21 mouse cellular contexts compared by ENCODE assay signal in genomic region chr7:30820131-30820530, GRCm38 (mm10). TPM values are rescaled to one million over a fixed set of nuclear protein-coding genes. Genes with fewer than 3 reads are reported as not detected.
DNase-seq lines count a peak whose midpoint lies in the region; ATAC-seq and TF ChIP-seq lines count a peak whose summit lies in the region.
"Had no signal": no experiment of that assay in that cellular context is flagged by ENCODE, and none has a peak within 500 bp of the region (broad histone marks: within the 10 kb centered on the region; RNA-seq: fewer than 3 reads in every experiment).

No protein-coding gene starts in this region.

- ATAC-seq in lung, embryonic 16.5 days (ENCODE audit: low read depth): peak; percentile 34; the same call in 1 of the 2 replicates
- 0 out of 2 replicates have a peak, but pooled peaks have one; percentile 12 for ATAC-seq in common myeloid progenitor, adult 5-6 weeks (replicated peaks; ENCODE audit: low read depth, poor library complexity, severe bottlenecking)
- ATAC-seq in liver, embryonic 16.5 days (ENCODE audit: low read depth): peak; percentile 65; the same call in 1 of the 2 replicates
- ATAC-seq in stomach, embryonic 14.5 days (ENCODE audit: insufficient number of reproducible peaks, insufficient read depth, low FRiP score, low read depth): no peak; the same call in 1 of the 2 replicates
- ATAC-seq in forebrain, embryonic 13.5 days: no peak

- no peak overlapping the region for H3K4me3 ChIP-seq in lung, embryonic 16.5 days (ENCODE audit: low read length)
- peak overlapping the region; percentile 13; the same call in 1 of the 2 replicates for H3K4me3 ChIP-seq in liver, embryonic 16.5 days (ENCODE audit: low read depth, low read length)
- H3K4me3 ChIP-seq in stomach, embryonic 14.5 days (ENCODE audit: low read depth, low read length): no peak overlapping the region
- H3K4me3 ChIP-seq in heart, adult 2 months: no peak overlapping the region
- no peak overlapping the region for H3K4me3 ChIP-seq in forebrain, embryonic 13.5 days
- H3K4me3 ChIP-seq: heart, embryonic 10.5 days; limb, embryonic 12.5 days had no signal

- 40% methylated on average over 6 of the region's 6 CpGs for WGBS in lung, embryonic 16.5 days
- 33% methylated on average over 6 of the region's 6 CpGs for WGBS in liver, embryonic 16.5 days (ENCODE audit: insufficient replicate concordance)
- 53% methylated on average over 6 of the region's 6 CpGs for WGBS in stomach, embryonic 14.5 days
- 52% methylated on average over 6 of the region's 6 CpGs for WGBS in heart, adult 2 months
- 73% methylated on average over 6 of the region's 6 CpGs for WGBS in forebrain, embryonic 13.5 days

- no peak overlapping the region for H3K9ac ChIP-seq in lung, embryonic 16.5 days (ENCODE audit: low read length)
- H3K9ac ChIP-seq in liver, embryonic 16.5 days (ENCODE audit: low read depth, low read length): peak overlapping the region; percentile 26; the same call in 1 of the 2 replicates
- H3K9ac ChIP-seq in stomach, embryonic 14.5 days (replicated peaks; ENCODE audit: low read depth, low read length): no peak overlapping the region
- H3K9ac ChIP-seq in heart, adult 2 months (ENCODE audit: low read depth, low read length): no peak overlapping the region
- no peak overlapping the region for H3K9ac ChIP-seq in forebrain, embryonic 13.5 days
- H3K9ac ChIP-seq: hindbrain, embryonic 14.5 days; limb, embryonic 12.5 days had no signal

- H3K4me2 ChIP-seq in lung, embryonic 16.5 days (ENCODE audit: low read depth, low read length): no peak overlapping the region
- H3K4me2 ChIP-seq in liver, embryonic 16.5 days (ENCODE audit: low read depth, low read length): 0 out of 2 replicates have a peak overlapping the region, but pooled peaks have one; percentile 5
- no peak overlapping the region for H3K4me2 ChIP-seq in stomach, embryonic 14.5 days (replicated peaks; ENCODE audit: low read depth, low read length)
- no peak overlapping the region for H3K4me2 ChIP-seq in forebrain, embryonic 13.5 days
- H3K4me2 ChIP-seq: hindbrain, embryonic 14.5 days; limb, embryonic 12.5 days had no signal

- H3K4me1 ChIP-seq in lung, embryonic 16.5 days (replicated peaks; ENCODE audit: control insufficient read depth, insufficient read depth, low read length): 0 out of 2 replicates have a peak, but pooled peaks cover 2% of the 10 kb centered on the region
- H3K4me1 ChIP-seq in liver, embryonic 16.5 days (ENCODE audit: control insufficient read depth, low read depth, low read length): peaks cover 7% of the 10 kb centered on the region
- peaks cover 9% of the 10 kb centered on the region; the same call in 1 of the 2 replicates for H3K4me1 ChIP-seq in stomach, embryonic 14.5 days (ENCODE audit: control insufficient read depth, insufficient read depth, low read length)
- no peaks in the 10 kb centered on the region for H3K4me1 ChIP-seq in heart, adult 2 months (ENCODE audit: control insufficient read depth, insufficient read depth, low read length)
- H3K4me1 ChIP-seq in forebrain, embryonic 13.5 days: no peaks in the 10 kb centered on the region
- H3K4me1 ChIP-seq: limb, embryonic 12.5 days had no signal

- DNase-seq in lung, postnatal 25 days (ENCODE audit: low spot score): no peak
- DNase-seq in heart, adult 2 months: no peak
- no peak for DNase-seq in yolk sac, embryonic 10.5 days (ENCODE audit: low spot score)
- DNase-seq: cerebellum, adult 9-11 months; gastrocnemius, postnatal 25 days; heart, postnatal 10 days; kidney, adult 2 months; midbrain, embryonic 14.5 days; spleen, adult 18-20 months had no signal

- TF ChIP-seq CTCF in heart, adult 2 months (IDR thresholded peaks at IDR 0.05): no peak

- H3K36me3 ChIP-seq in lung, embryonic 16.5 days (ENCODE audit: control insufficient read depth, insufficient read depth, low read length): no peaks in the 10 kb centered on the region
- no peaks in the 10 kb centered on the region for H3K36me3 ChIP-seq in liver, embryonic 16.5 days (ENCODE audit: control insufficient read depth, insufficient read depth)
- no peaks in the 10 kb centered on the region for H3K36me3 ChIP-seq in stomach, embryonic 14.5 days (ENCODE audit: control insufficient read depth, insufficient read depth, low read length)
- no peaks in the 10 kb centered on the region for H3K36me3 ChIP-seq in heart, adult 2 months (ENCODE audit: control insufficient read depth, insufficient read depth, low read length)
- no peaks in the 10 kb centered on the region for H3K36me3 ChIP-seq in forebrain, embryonic 13.5 days (ENCODE audit: poor library complexity, severe bottlenecking)
- H3K36me3 ChIP-seq: heart, embryonic 10.5 days; limb, embryonic 12.5 days had no signal

- intact Hi-C loops in heart, adult 2 months (cut with DNase I): no loop called here

- no peaks in the 10 kb centered on the region for H3K27me3 ChIP-seq in lung, embryonic 16.5 days (ENCODE audit: control insufficient read depth, insufficient read depth, low read depth, low read length)
- no peaks in the 10 kb centered on the region for H3K27me3 ChIP-seq in liver, embryonic 16.5 days (ENCODE audit: control insufficient read depth, insufficient read depth, low read depth, low read length)
- no peaks in the 10 kb centered on the region for H3K27me3 ChIP-seq in stomach, embryonic 14.5 days (ENCODE audit: control insufficient read depth, insufficient read depth, low read length)
- H3K27me3 ChIP-seq in heart, adult 2 months (ENCODE audit: control insufficient read depth, insufficient read depth, low read length): no peaks in the 10 kb centered on the region; the same call in 1 of the 2 replicates
- no peaks in the 10 kb centered on the region for H3K27me3 ChIP-seq in forebrain, embryonic 13.5 days
- H3K27me3 ChIP-seq: limb, embryonic 12.5 days had no signal

- no peak overlapping the region for H3K27ac ChIP-seq in lung, embryonic 16.5 days (ENCODE audit: low read length)
- H3K27ac ChIP-seq in liver, embryonic 16.5 days (ENCODE audit: low read length): no peak overlapping the region; the same call in 1 of the 2 replicates
- H3K27ac ChIP-seq in stomach, embryonic 14.5 days (ENCODE audit: low read length): peak overlapping the region; percentile 55; the same call in 1 of the 2 replicates
- no peak overlapping the region for H3K27ac ChIP-seq in heart, adult 2 months
- H3K27ac ChIP-seq in forebrain, embryonic 13.5 days: no peak overlapping the region
- H3K27ac ChIP-seq: heart, embryonic 10.5 days; hindbrain, embryonic 14.5 days; limb, embryonic 12.5 days; macrophage had no signal

- no peak for TF ChIP-seq EP300 in heart, adult 2 months (IDR thresholded peaks at IDR 0.05; ENCODE audit: insufficient read depth, low read depth, low read length)

- H3K9me3 ChIP-seq in lung, embryonic 16.5 days (ENCODE audit: control insufficient read depth, low read length): no peaks in the 10 kb centered on the region
- no peaks in the 10 kb centered on the region for H3K9me3 ChIP-seq in liver, embryonic 16.5 days (replicated peaks; ENCODE audit: control insufficient read depth, low read length)
- no peaks in the 10 kb centered on the region for H3K9me3 ChIP-seq in stomach, embryonic 14.5 days (ENCODE audit: control insufficient read depth, low read depth, low read length)
- no peaks in the 10 kb centered on the region for H3K9me3 ChIP-seq in forebrain, embryonic 13.5 days (replicated peaks)
- H3K9me3 ChIP-seq: heart, embryonic 10.5 days; limb, embryonic 12.5 days had no signal

- no peak for TF ChIP-seq POLR2A in heart, adult 2 months (IDR thresholded peaks at IDR 0.05; ENCODE audit: insufficient read depth, low read depth, low read length)

- no peaks in the 10 kb centered on the region for H3K79me2 ChIP-seq in heart, adult 2 months (replicated peaks; ENCODE audit: control insufficient read depth, insufficient read depth, low read length)

RNA-seq across cellular contexts. Expression of gene Ffar2, which starts 3.4 kb away (rescaled TPM):
- 0.35 and 0.67 TPM in 2 replicates for polyA plus RNA-seq in lung, embryonic 16.5 days (2015; fragmentation: Nextera tagmentation; extraction: Ambion mirVana)
- total RNA-seq in common myeloid progenitor, adult 5-6 weeks (2017): 20.3 and 28.0 TPM in 2 replicates
- polyA plus RNA-seq in liver, embryonic 16.5 days (2015; fragmentation: Nextera tagmentation; extraction: Ambion mirVana): 0.90 and 1.1 TPM in 2 replicates
- 0.55 and 3.4 TPM in 2 replicates for polyA plus RNA-seq in stomach, embryonic 14.5 days (2014; fragmentation: Nextera tagmentation; extraction: Ambion mirVana)
- total RNA-seq in heart, adult 2 months (2021): not detected
- polyA plus RNA-seq in heart, adult 2 months (2012; rRNA removed): 0.18 and 0.61 TPM in 2 replicates
- 0.09 TPM in 1 of 2 replicates, not detected in the other for polyA plus RNA-seq in forebrain, embryonic 13.5 days (2015; fragmentation: Nextera tagmentation; extraction: Ambion mirVana)
- polyA plus RNA-seq: hindbrain, embryonic 14.5 days; limb, embryonic 12.5 days; midbrain, embryonic 14.5 days had no signal

RNA-seq across cellular contexts. Expression of gene Krtdap, which starts 32.4 kb away (rescaled TPM):
- polyA plus RNA-seq in lung, embryonic 16.5 days (2015; fragmentation: Nextera tagmentation; extraction: Ambion mirVana): 3.7 and 18.1 TPM in 2 replicates
- total RNA-seq in common myeloid progenitor, adult 5-6 weeks (2017): not detected in 2 replicates
- 0.22 TPM in 1 of 2 replicates, not detected in the other for polyA plus RNA-seq in liver, embryonic 16.5 days (2015; fragmentation: Nextera tagmentation; extraction: Ambion mirVana)
- polyA plus RNA-seq in stomach, embryonic 14.5 days (2014; fragmentation: Nextera tagmentation; extraction: Ambion mirVana): 9.2 and 20.2 TPM in 2 replicates
- not detected for total RNA-seq in heart, adult 2 months (2021)
- not detected in 2 replicates for polyA plus RNA-seq in heart, adult 2 months (2012; rRNA removed)
- not detected in 2 replicates for polyA plus RNA-seq in forebrain, embryonic 13.5 days (2015; fragmentation: Nextera tagmentation; extraction: Ambion mirVana)
- total RNA-seq: heart, postnatal 10 days; layer of hippocampus, adult 8-10 months had no signal
- polyA plus RNA-seq: frontal cortex, adult 2 months; heart, embryonic 10.5 days; hindbrain, embryonic 14.5 days; kidney, adult 2 months; limb, embryonic 12.5 days; macrophage; midbrain, embryonic 14.5 days had no signal

RNA-seq across cellular contexts. Expression of gene Ffar3, which starts 35.8 kb away (rescaled TPM):
- not detected in 2 replicates for polyA plus RNA-seq in lung, embryonic 16.5 days (2015; fragmentation: Nextera tagmentation; extraction: Ambion mirVana)
- not detected in 2 replicates for total RNA-seq in common myeloid progenitor, adult 5-6 weeks (2017)
- polyA plus RNA-seq in liver, embryonic 16.5 days (2015; fragmentation: Nextera tagmentation; extraction: Ambion mirVana): not detected in 2 replicates
- 0.41 TPM in 1 of 2 replicates, not detected in the other for polyA plus RNA-seq in stomach, embryonic 14.5 days (2014; fragmentation: Nextera tagmentation; extraction: Ambion mirVana)
- not detected for total RNA-seq in heart, adult 2 months (2021)
- polyA plus RNA-seq in heart, adult 2 months (2012; rRNA removed): not detected in 2 replicates
- not detected in 2 replicates for polyA plus RNA-seq in forebrain, embryonic 13.5 days (2015; fragmentation: Nextera tagmentation; extraction: Ambion mirVana)
- total RNA-seq: gastrocnemius, postnatal 25 days; heart, postnatal 10 days; layer of hippocampus, adult 8-10 months had no signal
- polyA plus RNA-seq: embryonic facial prominence, embryonic 14.5 days; frontal cortex, adult 2 months; hindbrain, embryonic 14.5 days; limb, embryonic 12.5 days; macrophage; midbrain, embryonic 14.5 days had no signal

RNA-seq across cellular contexts. Expression of gene Ffar1, which starts 41.2 kb away (rescaled TPM):
- not detected in 2 replicates for polyA plus RNA-seq in lung, embryonic 16.5 days (2015; fragmentation: Nextera tagmentation; extraction: Ambion mirVana)
- not detected in 2 replicates for total RNA-seq in common myeloid progenitor, adult 5-6 weeks (2017)
- not detected in 2 replicates for polyA plus RNA-seq in liver, embryonic 16.5 days (2015; fragmentation: Nextera tagmentation; extraction: Ambion mirVana)
- polyA plus RNA-seq in stomach, embryonic 14.5 days (2014; fragmentation: Nextera tagmentation; extraction: Ambion mirVana): not detected in 2 replicates
- total RNA-seq in heart, adult 2 months (2021): not detected
- polyA plus RNA-seq in heart, adult 2 months (2012; rRNA removed): 0.20 TPM in 1 of 2 replicates, not detected in the other
- not detected in 2 replicates for polyA plus RNA-seq in forebrain, embryonic 13.5 days (2015; fragmentation: Nextera tagmentation; extraction: Ambion mirVana)
- total RNA-seq: gastrocnemius, postnatal 25 days; layer of hippocampus, adult 8-10 months had no signal
- polyA plus RNA-seq: embryonic facial prominence, embryonic 14.5 days; frontal cortex, adult 2 months; heart, embryonic 10.5 days; hindbrain, embryonic 14.5 days; limb, embryonic 12.5 days; macrophage; midbrain, embryonic 14.5 days had no signal

RNA-seq across cellular contexts. Expression of gene Dmkn, which starts 56.6 kb away (rescaled TPM):
- polyA plus RNA-seq in lung, embryonic 16.5 days (2015; fragmentation: Nextera tagmentation; extraction: Ambion mirVana): 12.6 and 21.0 TPM in 2 replicates
- total RNA-seq in common myeloid progenitor, adult 5-6 weeks (2017): 4.2 TPM in 1 of 2 replicates, not detected in the other
- 0.36 and 0.40 TPM in 2 replicates for polyA plus RNA-seq in liver, embryonic 16.5 days (2015; fragmentation: Nextera tagmentation; extraction: Ambion mirVana)
- 5.9 and 14.6 TPM in 2 replicates for polyA plus RNA-seq in stomach, embryonic 14.5 days (2014; fragmentation: Nextera tagmentation; extraction: Ambion mirVana)
- 1 to 10 TPM in 1 of 2 experiments, under 1 TPM in 1; 0.84 to 1.6 TPM for total RNA-seq in heart, adult 2 months (2021)
- polyA plus RNA-seq in heart, adult 2 months (2012; rRNA removed): 7.2 and 8.8 TPM in 2 replicates
- 0.68 TPM in 1 of 2 replicates, not detected in the other for polyA plus RNA-seq in forebrain, embryonic 13.5 days (2015; fragmentation: Nextera tagmentation; extraction: Ambion mirVana)
- polyA plus RNA-seq: limb, embryonic 12.5 days had no signal

Comparison
In these comparisons a context has a peak if more than half of its experiments do, and no peak if none do; other contexts are left out.
1. ATAC-seq: peak in lung, embryonic 16.5 days (single experiment), common myeloid progenitor, adult 5-6 weeks (single experiment) and liver, embryonic 16.5 days (single experiment); none in stomach, embryonic 14.5 days (single experiment) and forebrain, embryonic 13.5 days (single experiment).